Mouse (Mus musculus) heart, adult 2 months (tissue): ENCODE data around the gene Mnat1. TPM values are rescaled to one million over a fixed set of nuclear protein-coding genes. Genes with fewer than 3 reads are reported as not detected.
A peak's percentile ranks its signal among the peaks of the same experiment; 100 is the strongest.

ENCODE experiments used
- DNase-seq, 2 experiments: peaks; one replicate each; pipeline ENCODE4 v3.0.0; 2021
- H3K27ac ChIP-seq: fragments of 200-600 bp; 2 replicates; pipeline ENCODE4 v1.8.1; 2022
- H3K27me3 ChIP-seq: fragments of 200-500 bp; 2 replicates; pipeline ENCODE4 v1.6.1; 2012; ENCODE audit warnings: mild to moderate bottlenecking, low read length, inconsistent platforms, mixed read lengths; ENCODE audit not compliant: control insufficient read depth, insufficient read depth
- H3K36me3 ChIP-seq: fragments of 200-500 bp; 2 replicates; pipeline ENCODE4 v1.6.1; 2012; ENCODE audit warnings: low read length, inconsistent platforms; ENCODE audit not compliant: control insufficient read depth, insufficient read depth
- H3K4me1 ChIP-seq: fragments of 200-500 bp; 2 replicates; pipeline ENCODE4 v1.6.1; 2011; ENCODE audit warnings: low read length; ENCODE audit not compliant: control insufficient read depth, insufficient read depth
- H3K4me3 ChIP-seq: fragments of 200-600 bp; 2 replicates; pipeline ENCODE4 v1.8.1; 2022
- H3K79me2 ChIP-seq: fragments of 200-500 bp; replicated peaks from 2 replicates; pipeline ENCODE4 v1.6.1; 2012; ENCODE audit warnings: mild to moderate bottlenecking, inconsistent platforms, low read length, moderate library complexity, mixed read lengths; ENCODE audit not compliant: control insufficient read depth, insufficient read depth
- H3K9ac ChIP-seq: fragments of 200-500 bp; 2 replicates; pipeline ENCODE4 v1.6.1; 2012; ENCODE audit warnings: low read depth, mild to moderate bottlenecking, control low read depth, inconsistent platforms, low read length, mixed read lengths
- CTCF ChIP-seq: fragments of 200-600 bp; IDR thresholded peaks from 2 replicates; pipeline ENCODE4 v1.8.1; 2022; ENCODE audit warnings: antibody characterized with exemption, mild to moderate bottlenecking, moderate library complexity
- EP300 ChIP-seq: fragments of 200-500 bp; IDR thresholded peaks from 2 replicates; pipeline ENCODE4 v1.6.1; 2011; ENCODE audit warnings: low read depth, low read length, control low read depth; ENCODE audit not compliant: insufficient read depth
- POLR2A ChIP-seq: fragments of 200-500 bp; IDR thresholded peaks from 2 replicates; pipeline ENCODE4 v1.6.1; 2011; ENCODE audit warnings: mild to moderate bottlenecking, low read depth, low read length, control low read depth; ENCODE audit not compliant: insufficient read depth
- WGBS: fragments of 180-500 bp; shearing (Covaris S2); methylation state at CpG from one replicate; pipeline ENCODE4 v1.1.7; 2018; 5-methylcytosine and 5-hydroxymethylcytosine counted together
- intact Hi-C: fragments of 180-260 bp; cut with DNase I; formaldehyde crosslinking; loops from one replicate; pipeline ENCODE4 v1.15.1; 2025
- polyA plus RNA-seq: library from polyadenylated mRNA; depleted of rRNA; stranded (reverse); fragments of >200 nt; gene quantifications from 2 replicates; pipeline ENCODE4 v1.2.3, GENCODE M21; 2012
- total RNA-seq, 2 experiments: library from RNA; stranded (reverse); gene quantifications; 2 replicates each; pipeline ENCODE4 v1.2.3; 2021

The Mnat1 gene
- total and polyA plus RNA-seq, 3 experiments = 5.6 to 16.8 (median 16.3) TPM

DNA sequence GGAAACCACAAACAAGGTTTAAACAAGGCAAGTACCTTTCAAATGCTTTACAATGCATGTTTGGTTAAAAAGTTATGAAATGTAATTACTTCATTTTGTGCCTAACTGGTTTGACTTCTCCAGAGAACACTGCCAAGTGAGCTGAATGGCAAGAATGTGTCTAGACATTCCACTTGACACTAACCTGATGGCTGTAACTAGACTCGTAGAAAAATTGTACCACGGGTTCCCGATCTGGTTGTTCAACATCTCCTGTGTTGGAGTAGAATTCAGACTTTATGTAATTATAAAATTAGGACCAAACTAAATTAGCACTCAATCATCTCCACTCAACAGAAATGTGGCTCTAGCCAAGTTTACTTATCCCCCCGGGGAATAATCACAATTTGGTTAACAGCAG, 24.9 kb upstream of the Mnat1 start:
- no peaks in the 10 kb centered on the region for H3K79me2 ChIP-seq
- DNase-seq = no peak
- H3K36me3 ChIP-seq = no peaks in the 10 kb centered on the region
- H3K27ac ChIP-seq = no peak overlapping the region
- 58% methylated on average over 4 of the region's 4 CpGs for WGBS
- H3K9ac ChIP-seq = no peak overlapping the region
- H3K4me3 ChIP-seq = no peak overlapping the region
- intact Hi-C loops = no loop called here
- no peaks in the 10 kb centered on the region for H3K27me3 ChIP-seq
- no peaks in the 10 kb centered on the region; the same call in 1 of the 2 replicates for H3K4me1 ChIP-seq
- TF ChIP-seq POLR2A = no peak
- no peak for TF ChIP-seq EP300
- TF ChIP-seq CTCF = no peak

DNA sequence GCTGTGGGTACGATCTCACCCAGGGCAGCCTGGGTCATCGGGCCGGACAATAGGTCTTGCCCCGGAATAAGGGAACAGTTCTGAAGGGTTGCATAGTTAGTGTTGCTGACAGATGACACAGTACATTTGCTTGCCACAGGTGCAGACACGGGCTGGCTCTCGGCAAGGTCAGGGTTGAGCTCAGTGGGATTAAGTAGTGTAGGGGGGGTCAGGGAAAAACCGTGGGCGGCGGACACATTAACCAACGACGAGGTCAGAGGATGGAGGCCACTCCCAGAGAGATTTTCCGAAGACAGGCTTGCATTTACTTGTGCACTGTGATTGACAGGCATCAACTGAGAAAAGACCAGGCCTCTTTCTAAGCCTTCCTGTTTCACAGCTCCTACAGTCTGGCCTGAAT, 19.8 kb upstream of the Mnat1 start:
- no peaks in the 10 kb centered on the region for H3K36me3 ChIP-seq

DNA sequence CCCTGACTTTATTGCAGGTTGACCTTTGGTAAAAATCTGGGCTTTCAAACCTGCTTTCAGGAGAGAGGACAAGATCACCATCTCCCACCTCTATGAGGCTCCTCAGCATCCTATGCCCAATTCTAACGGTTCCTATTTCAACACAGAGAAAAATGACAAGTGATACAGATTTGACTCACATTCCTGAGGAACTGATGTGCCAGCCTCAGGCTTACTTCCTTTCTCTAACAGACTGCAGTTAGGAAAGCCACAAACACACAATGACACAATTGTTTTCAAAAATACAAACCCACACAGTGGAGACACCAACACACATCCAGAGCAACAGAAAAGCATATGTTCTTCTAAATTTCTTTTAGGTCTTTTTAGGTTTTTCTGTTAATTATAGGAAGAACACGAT, 15.7 kb upstream of the Mnat1 start:
- H3K4me3 ChIP-seq = no peak overlapping the region
- H3K27me3 ChIP-seq = no peaks in the 10 kb centered on the region; the same call in 1 of the 2 replicates
- intact Hi-C loops = no loop called here
- DNase-seq = no peak
- H3K79me2 ChIP-seq = no peaks in the 10 kb centered on the region
- WGBS = 63% methylated on average over 2 of the region's 2 CpGs
- H3K9ac ChIP-seq = no peak overlapping the region
- peaks cover 1% of the 10 kb centered on the region; the same call in 1 of the 2 replicates for H3K4me1 ChIP-seq
- H3K36me3 ChIP-seq = no peaks in the 10 kb centered on the region
- TF ChIP-seq CTCF (no peak), EP300 (no peak), POLR2A (no peak)
- H3K27ac ChIP-seq = no peak overlapping the region

More for the DNA sequence above, 19.8 kb upstream of the Mnat1 start:
- intact Hi-C loops = no loop called here
- WGBS = 86% methylated on average over 12 of the region's 12 CpGs
- no peak overlapping the region for H3K4me3 ChIP-seq
- no peak overlapping the region for H3K27ac ChIP-seq
- no peaks in the 10 kb centered on the region for H3K4me1 ChIP-seq
- H3K27me3 ChIP-seq = no peaks in the 10 kb centered on the region
- no peaks in the 10 kb centered on the region for H3K79me2 ChIP-seq
- no peak for TF ChIP-seq EP300
- TF ChIP-seq CTCF = no peak
- TF ChIP-seq POLR2A = no peak
- no peak for DNase-seq
- H3K9ac ChIP-seq = no peak overlapping the region

DNA sequence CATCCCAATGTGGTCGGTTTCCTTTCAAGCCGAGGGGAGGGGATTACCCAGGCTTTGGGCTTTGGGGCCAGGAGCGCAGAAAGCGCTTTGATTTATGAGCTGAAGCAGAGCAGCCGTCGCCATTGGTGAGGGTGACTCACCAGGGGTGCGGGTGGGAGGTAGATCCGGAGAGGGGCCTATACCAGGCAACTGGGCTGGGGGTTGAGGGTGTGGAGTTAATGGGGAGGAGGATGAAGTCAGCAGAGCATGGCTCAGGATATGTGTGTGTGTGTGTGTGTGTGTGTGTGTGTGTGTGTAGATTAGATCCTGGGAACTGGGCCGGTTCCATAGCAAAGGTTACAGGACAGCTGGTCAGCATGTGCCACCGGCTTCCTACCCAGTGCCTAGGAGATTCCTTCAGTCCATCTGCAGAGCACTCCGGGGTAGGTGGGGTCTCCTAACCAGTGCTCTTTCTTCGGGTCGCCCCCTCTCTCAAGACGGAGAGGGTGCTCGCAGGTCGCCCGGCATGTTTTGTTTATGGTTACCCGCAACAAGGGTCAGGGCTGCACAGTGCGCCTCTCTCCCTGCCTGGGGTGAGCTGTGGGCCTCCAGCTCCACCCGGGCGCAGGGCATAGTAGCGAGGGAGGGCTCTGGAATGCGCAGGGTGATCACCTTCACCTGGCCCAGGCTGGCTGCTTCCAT, 12.9 kb upstream of the Mnat1 start:
- Histone ChIP-seq H3K36me3 (no peaks in the 10 kb centered on the region), H3K4me3 (no peak overlapping the region), H3K4me1 (peaks cover 1% of the 10 kb centered on the region; the same call in 1 of the 2 replicates), H3K27ac (no peak overlapping the region), H3K79me2 (no peaks in the 10 kb centered on the region), H3K27me3 (no peaks in the 10 kb centered on the region; the same call in 1 of the 2 replicates), H3K9ac (no peak overlapping the region)
- no peak for DNase-seq
- 37% methylated on average over 23 of the region's 23 CpGs for WGBS
- intact Hi-C loops = loop anchor here (5.0 kb wide), 2 partner anchors 63 to 177 kb away; partner anchors contain the start of genes Slc38a6 and Trmt5
- TF ChIP-seq CTCF = no peak
- TF ChIP-seq POLR2A = no peak
- TF ChIP-seq EP300 = no peak

DNA sequence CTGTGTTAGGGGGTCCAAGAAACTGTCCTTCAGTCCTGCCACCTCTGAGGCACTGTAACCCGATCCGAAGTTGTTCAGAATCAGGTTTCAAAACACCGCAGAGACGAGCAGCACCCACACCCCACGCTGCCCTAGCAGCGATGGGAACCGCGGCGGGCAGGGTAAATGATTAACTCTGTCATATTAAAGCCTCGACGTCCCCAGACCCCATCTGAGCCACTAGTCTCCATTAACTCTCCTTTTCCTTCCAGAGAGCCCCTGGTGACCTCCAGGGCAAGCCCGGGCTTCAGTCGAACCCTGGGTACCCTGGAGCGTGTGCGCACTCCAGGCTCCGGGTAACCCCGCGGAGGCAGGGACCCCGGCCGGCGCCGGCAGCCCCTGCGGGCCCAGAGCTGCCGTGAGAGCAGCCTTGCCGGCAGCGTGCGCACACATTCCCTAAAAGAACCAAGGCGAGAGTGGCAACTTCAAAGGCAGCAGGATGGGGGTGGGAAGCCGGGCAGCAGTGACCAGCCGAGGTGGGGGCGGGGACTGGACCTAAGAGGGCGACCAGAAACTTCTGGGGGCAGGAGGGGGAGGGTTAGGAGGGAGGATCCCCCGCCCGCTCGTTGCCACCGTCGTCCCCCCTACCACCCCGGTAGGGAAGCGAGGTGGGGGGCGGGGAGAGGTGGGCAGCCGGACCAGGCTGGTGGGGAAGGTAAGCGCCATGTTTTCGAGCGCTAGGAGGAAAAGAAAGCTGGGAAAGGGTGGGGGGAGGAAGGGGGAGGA, 11.8 kb upstream of the Mnat1 start:
- H3K4me1 ChIP-seq = peaks cover 1% of the 10 kb centered on the region; the same call in 1 of the 2 replicates
- no peak for TF ChIP-seq CTCF
- TF ChIP-seq EP300 = no peak
- TF ChIP-seq POLR2A = no peak
- no peaks in the 10 kb centered on the region for H3K36me3 ChIP-seq
- peak overlapping the region; percentile 64 for H3K9ac ChIP-seq
- H3K4me3 ChIP-seq = peak overlapping the region; percentile 79
- intact Hi-C loops = loop anchor here (5.0 kb wide), 2 partner anchors 64 to 176 kb away; partner anchors contain the start of genes Slc38a6 and Trmt5
- peak overlapping the region; percentile 57 for H3K27ac ChIP-seq
- 1% methylated on average over 44 of the region's 44 CpGs for WGBS
- H3K79me2 ChIP-seq = no peaks in the 10 kb centered on the region
- H3K27me3 ChIP-seq = no peaks in the 10 kb centered on the region; the same call in 1 of the 2 replicates
- peak; percentile 26 to 36 for DNase-seq
